Mouse (Mus musculus) urinary bladder, postnatal 4 days (tissue): ENCODE data around the gene Ctsg.
"Not testable (repeated sequence)": the region's sequence is repeated elsewhere in the genome, so short reads cannot be mapped to it uniquely, and the experiment has no call there.

Experiments
- DNase-seq, 2 experiments: peaks; one replicate each; pipeline ENCODE4 v3.0.0; 2021 to 2022; ENCODE audit warnings: low spot score in 2 of 2

Ctsg gene

GRCm38 (mm10) chr14:56102386-56102785 is at the start of gene Ctsg:
TSS of gene Ctsg (minus strand) at chr14:56102574.
- no peak for DNase-seq

- DNase-seq = not testable (repeated sequence)
Observed at GRCm38 (mm10) chr14:56133675-56134074, 31.3 kb upstream of the Ctsg start.

GRCm38 (mm10) chr14:56132508-56132907 is 30.1 kb upstream of the Ctsg start, which contains the start of gene Gzmd:
TSS of gene Gzmd (minus strand) at chr14:56132608.
- DNase-seq = not testable (repeated sequence)

GRCm38 (mm10) chr14:56128341-56128740 is 26.0 kb upstream of the Ctsg start:
- no peak for DNase-seq

- DNase-seq = no peak
Observed at GRCm38 (mm10) chr14:56123516-56123915, 21.1 kb upstream of the Ctsg start.

- DNase-seq = no peak
Observed at GRCm38 (mm10) chr14:56120525-56120924, 18.2 kb upstream of the Ctsg start, which contains the start of gene Gzme. TSS of gene Gzme (minus strand) at chr14:56120625.

- not testable (repeated sequence) for DNase-seq
Observed at GRCm38 (mm10) chr14:56115531-56116310, 13.3 kb upstream of the Ctsg start.

- no peak for DNase-seq
Observed at GRCm38 (mm10) chr14:56105447-56106180, 3.2 kb upstream of the Ctsg start.

- no peak for DNase-seq
Observed at GRCm38 (mm10) chr14:56105016-56105415, 2.6 kb upstream of the Ctsg start.

GRCm38 (mm10) chr14:56103452-56103851 is 1.1 kb upstream of the Ctsg start:
- no peak for DNase-seq

GRCm38 (mm10) chr14:56098940-56099339 is 3.4 kb downstream of the Ctsg start:
- DNase-seq = no peak

GRCm38 (mm10) chr14:56097597-56097996 is 4.8 kb downstream of the Ctsg start:
- DNase-seq = no peak

GRCm38 (mm10) chr14:56093353-56093752 is 9.0 kb downstream of the Ctsg start:
- DNase-seq = no peak

GRCm38 (mm10) chr14:56086711-56087110 is 15.7 kb downstream of the Ctsg start:
- no peak for DNase-seq

GRCm38 (mm10) chr14:56085167-56085566 is 17.2 kb downstream of the Ctsg start, which contains the start of gene Mcpt8:
TSS of gene Mcpt8 (minus strand) at chr14:56085273.
- DNase-seq = no peak

- no peak for DNase-seq
Observed at GRCm38 (mm10) chr14:56082016-56082415, 20.4 kb downstream of the Ctsg start.

- not testable (repeated sequence) for DNase-seq
Observed at GRCm38 (mm10) chr14:56062213-56062612, 40.2 kb downstream of the Ctsg start, which contains the start of gene Mcpt4. TSS of gene Mcpt4 (minus strand) at chr14:56062313.

- no peak for DNase-seq
Observed at GRCm38 (mm10) chr14:56057722-56058121, 44.7 kb downstream of the Ctsg start.

GRCm38 (mm10) chr14:56055408-56055807 is 47.0 kb downstream of the Ctsg start:
- no peak for DNase-seq
